In genomic region chr16:21591511-21591910, GRCm38 (mm10) we compare ENCODE assay signal across 15 mouse cellular contexts.
"Had no signal": no experiment of that assay in that cellular context is flagged by ENCODE, and none has a peak within 500 bp of the region (broad histone marks: within the 10 kb centered on the region; RNA-seq: fewer than 3 reads in every experiment).

No protein-coding gene starts in this region.

- H3K4me3 ChIP-seq: kidney, embryonic 15.5 days; limb, embryonic 10.5 days; limb, embryonic 13.5 days; liver, embryonic 12.5 days; liver, embryonic 15.5 days; lung, embryonic 15.5 days had no signal

- DNase-seq: liver; midbrain, embryonic 14.5 days; right cerebral cortex, adult 18-20 months; right cerebral cortex, postnatal 14 days; right cerebral cortex, postnatal 4 days; thymus, adult 2 months; thymus, postnatal 14 days; thymus, postnatal 4 days had no signal

- H3K9ac ChIP-seq: kidney, embryonic 15.5 days; limb, embryonic 13.5 days; liver, embryonic 12.5 days; liver, embryonic 15.5 days; lung, embryonic 15.5 days had no signal

- H3K36me3 ChIP-seq: kidney, embryonic 15.5 days; limb, embryonic 10.5 days; limb, embryonic 13.5 days; liver, embryonic 12.5 days; liver, embryonic 15.5 days; lung, embryonic 15.5 days had no signal

- H3K4me1 ChIP-seq: limb, embryonic 10.5 days; limb, embryonic 13.5 days; liver, embryonic 15.5 days had no signal

- H3K27ac ChIP-seq: kidney, embryonic 15.5 days; limb, embryonic 10.5 days; limb, embryonic 13.5 days; liver, embryonic 12.5 days; liver, embryonic 15.5 days; lung, embryonic 15.5 days; stomach, postnatal 0 days had no signal

- H3K27me3 ChIP-seq: kidney, embryonic 15.5 days; limb, embryonic 13.5 days; liver, embryonic 12.5 days; liver, embryonic 15.5 days; lung, embryonic 15.5 days had no signal
